Mouse (Mus musculus) layer of hippocampus, postnatal 25 days (tissue): ENCODE measurements around the gene Ubtd2. TPM values are rescaled to one million over a fixed set of nuclear protein-coding genes. Genes with fewer than 3 reads are reported as not detected.
"Not testable (repeated sequence)": the region's sequence is repeated elsewhere in the genome, so short reads cannot be mapped to it uniquely, and the experiment has no call there.

Experiments used
- DNase-seq, 2 experiments: peaks; one replicate each; pipeline ENCODE4 v3.0.0; 2022; ENCODE audit warnings: mixed read lengths in 2 of 2, low spot score in 1 of 2; ENCODE audit errors: extremely low spot score in 1 of 2
- total RNA-seq, 2 experiments: library from RNA; stranded (reverse); gene quantifications; 2 replicates each; pipeline ENCODE4 v1.2.3; 2021

Ubtd2 gene
- total RNA-seq, 2 experiments from 2014 or later, result 38.2 to 41.4 TPM

DNA sequence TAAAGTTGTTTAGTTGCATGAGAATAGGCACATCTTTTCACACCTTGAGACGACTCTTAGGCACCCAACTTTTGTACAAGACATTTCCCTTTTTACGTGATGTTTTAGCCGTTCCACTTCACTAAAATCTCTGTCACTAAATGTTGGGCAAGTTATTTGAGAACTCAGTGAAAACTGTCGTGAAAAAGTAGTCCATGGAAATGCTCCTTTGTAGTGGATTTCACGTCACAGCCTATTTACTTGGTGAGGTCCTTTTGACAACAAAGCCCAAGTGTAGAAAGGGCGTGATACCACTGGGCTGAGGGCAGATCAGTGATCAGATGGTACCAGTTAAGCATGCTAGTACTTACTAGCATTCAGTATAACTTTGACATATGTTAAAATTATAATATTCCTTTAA lies 1.2 kb downstream of the Ubtd2 start:
- DNase-seq, result no peak

DNA sequence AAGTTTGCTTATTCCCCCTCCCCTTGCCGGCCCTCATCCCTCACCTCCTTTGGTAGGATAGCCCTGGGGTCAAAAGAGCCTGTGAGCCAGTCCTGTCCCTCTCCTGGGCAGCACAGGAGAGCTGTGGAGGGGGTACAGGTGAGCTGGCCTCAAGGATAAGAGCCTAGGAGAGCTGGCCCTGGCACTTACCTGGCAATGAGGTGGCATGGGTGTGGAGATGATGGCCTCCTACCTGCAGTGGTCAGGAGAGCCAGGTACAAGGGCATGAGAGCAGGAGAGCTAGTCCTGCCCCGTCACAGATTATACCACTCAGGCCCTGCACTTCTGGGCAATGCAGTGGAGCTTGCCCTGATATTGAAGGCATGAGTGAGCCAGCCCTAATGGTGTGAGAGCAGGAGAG lies 9.1 kb downstream of the Ubtd2 start:
- no peak for DNase-seq

DNA sequence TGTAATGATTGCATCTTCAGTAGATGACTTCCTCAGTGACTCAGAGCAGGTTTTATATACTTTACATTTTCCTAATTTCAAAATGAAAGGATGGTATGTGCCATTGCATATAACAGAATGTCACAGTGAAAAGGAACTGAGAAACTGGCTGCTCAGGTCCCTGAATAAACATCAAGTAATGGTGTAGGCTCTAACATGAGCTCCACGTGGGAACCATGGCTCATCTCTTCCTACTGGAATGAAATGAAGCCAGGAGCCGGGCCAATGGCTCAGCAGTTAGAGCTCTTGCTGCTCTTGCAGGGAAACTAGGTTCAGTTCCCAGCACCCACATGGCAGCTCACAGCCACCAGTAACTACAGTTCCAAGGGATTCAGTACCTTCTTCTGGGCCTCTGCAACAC lies 16.8 kb downstream of the Ubtd2 start:
- no peak for DNase-seq

GRCm38 (mm10) chr11:32474725-32475124 lies 19.6 kb downstream of the Ubtd2 start:
- DNase-seq, result no peak

- DNase-seq, result no peak
These were observed 20.5 kb downstream of the Ubtd2 start for GRCm38 (mm10) chr11:32475487-32476236.

GRCm38 (mm10) chr11:32481525-32481924 lies 26.4 kb downstream of the Ubtd2 start:
- no peak for DNase-seq

GRCm38 (mm10) chr11:32485290-32485689 lies 30.1 kb downstream of the Ubtd2 start:
- DNase-seq, result no peak

GRCm38 (mm10) chr11:32486621-32487020 lies 31.5 kb downstream of the Ubtd2 start:
- no peak for DNase-seq

GRCm38 (mm10) chr11:32487501-32487900 lies 32.3 kb downstream of the Ubtd2 start:
- DNase-seq, result no peak

GRCm38 (mm10) chr11:32488344-32488743 lies 33.2 kb downstream of the Ubtd2 start:
- DNase-seq, result no peak

DNA sequence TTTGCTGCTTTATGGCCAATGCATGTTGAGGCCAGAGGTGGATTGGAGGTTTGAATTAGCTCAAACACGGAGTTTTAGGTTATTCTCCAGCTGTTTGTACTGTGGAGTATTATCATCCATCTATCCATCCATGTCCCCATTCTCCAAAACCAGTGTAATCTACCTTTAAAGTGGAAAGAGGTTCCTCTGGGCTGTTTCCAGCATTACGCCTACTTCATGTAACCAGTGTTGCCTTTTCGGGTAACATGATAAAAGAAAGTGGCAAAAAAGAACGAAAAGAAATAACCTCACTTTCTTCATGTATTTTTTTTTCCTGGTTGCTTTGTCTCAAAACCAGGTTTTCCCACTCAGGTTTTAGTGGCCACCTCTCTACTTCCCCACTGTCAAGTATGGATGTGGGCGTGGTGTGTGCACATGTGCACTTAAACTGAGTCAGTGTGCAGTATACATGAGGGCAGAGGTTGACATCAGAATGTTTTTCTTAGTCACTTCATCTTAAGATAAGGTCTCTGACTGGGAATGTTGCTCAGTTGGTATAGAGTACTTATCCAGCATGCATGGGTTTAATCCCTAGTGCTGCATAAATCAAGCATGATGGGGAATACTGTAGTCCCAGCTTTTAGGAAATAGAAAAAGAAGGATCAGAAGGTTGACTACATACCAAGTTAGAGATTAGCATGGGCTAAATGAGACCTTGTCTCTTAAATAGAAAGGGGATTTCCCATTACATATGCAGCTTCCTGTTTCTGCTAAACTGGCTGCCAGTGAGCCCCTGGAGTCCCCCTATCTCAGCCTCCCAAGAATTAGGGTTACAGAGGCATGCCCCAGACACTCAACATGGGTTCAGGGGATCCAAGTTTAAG lies 33.9 kb downstream of the Ubtd2 start:
- DNase-seq, result no peak

DNA sequence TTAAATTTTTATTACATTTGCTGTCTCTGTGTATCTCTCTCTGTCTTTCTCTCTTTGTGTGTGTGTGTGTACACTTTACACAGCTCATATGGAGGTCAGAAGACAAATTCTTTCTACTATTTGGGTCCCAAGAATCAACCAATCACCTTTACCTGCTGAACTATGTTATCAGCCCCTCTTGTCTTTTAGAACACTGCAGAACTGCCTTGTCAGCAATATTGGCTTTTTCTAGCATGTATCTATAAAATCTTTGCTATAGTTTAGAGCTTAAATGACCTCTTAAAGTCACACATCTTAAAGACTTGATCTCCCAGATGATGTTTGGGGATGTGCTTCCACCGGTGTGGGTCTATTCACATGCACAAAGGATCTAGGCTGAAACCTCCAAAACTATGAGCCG lies 35.9 kb downstream of the Ubtd2 start:
- DNase-seq, result no peak

DNA sequence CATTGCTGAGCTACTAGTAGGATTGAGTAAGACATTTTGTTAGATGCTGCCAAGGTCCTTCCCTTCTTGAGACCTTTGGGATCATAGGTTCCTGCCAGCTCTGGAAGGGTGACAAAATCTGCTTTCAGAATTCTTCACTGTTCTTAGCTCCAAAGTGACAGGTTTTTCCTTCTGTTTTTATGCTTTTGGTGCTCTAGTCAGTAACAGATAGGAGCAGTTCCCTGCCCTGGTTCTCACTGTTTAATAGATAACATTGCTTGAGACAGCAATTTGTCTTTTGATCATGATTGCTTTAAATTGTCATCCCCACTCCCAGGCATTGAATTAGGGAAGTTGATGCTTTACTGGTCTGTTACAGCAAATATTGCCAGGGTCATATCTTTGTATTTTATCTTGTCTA lies 38.1 kb downstream of the Ubtd2 start:
- no peak for DNase-seq

DNA sequence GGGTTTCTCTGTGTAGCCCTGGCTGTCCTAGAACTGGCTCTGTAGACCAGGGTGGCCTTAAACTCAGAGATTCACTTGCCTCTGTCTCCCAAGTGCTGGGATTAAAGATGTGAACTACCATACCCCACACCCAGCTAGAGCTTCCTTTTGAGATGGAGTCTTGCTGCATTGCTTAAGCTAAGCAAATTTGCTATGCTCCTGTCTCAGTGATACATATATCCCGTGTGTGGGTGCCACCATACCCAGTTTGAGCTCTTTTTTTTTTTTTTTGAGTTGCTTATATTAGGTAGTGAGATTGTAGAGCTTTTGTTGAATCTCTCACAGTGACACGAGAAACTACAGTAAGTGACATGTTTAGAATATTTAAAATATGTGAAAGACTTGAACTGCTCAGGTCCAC lies 40.1 kb downstream of the Ubtd2 start:
- no peak for DNase-seq

- DNase-seq, result peak in 1 of 2 experiments; percentile 46
These were observed 43.8 kb downstream of the Ubtd2 start for GRCm38 (mm10) chr11:32498757-32499535.

GRCm38 (mm10) chr11:32499931-32500330 lies 44.8 kb downstream of the Ubtd2 start:
- DNase-seq, result no peak

DNA sequence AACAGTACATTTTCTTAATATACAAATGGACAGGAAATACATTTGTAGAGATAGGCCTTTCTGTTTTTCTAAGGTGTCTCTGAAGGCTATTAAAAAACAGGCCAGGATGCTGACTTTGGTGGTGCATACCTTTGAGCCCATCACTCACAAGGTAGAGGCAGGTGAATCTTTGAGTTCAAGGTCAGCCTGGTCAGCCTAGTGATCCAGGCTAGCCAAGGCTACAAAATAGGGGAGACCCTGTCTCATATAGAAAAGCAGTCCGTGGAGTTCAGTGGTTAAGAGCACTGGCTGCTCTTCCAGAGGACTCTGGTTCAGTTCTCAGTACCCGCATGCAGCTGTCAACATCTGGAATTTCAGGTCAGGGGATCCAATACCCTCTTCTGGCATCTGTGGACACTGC lies 48.5 kb downstream of the Ubtd2 start:
- no peak for DNase-seq

- DNase-seq, result no peak
These were observed 50.0 kb downstream of the Ubtd2 start for GRCm38 (mm10) chr11:32505091-32505739.

DNA sequence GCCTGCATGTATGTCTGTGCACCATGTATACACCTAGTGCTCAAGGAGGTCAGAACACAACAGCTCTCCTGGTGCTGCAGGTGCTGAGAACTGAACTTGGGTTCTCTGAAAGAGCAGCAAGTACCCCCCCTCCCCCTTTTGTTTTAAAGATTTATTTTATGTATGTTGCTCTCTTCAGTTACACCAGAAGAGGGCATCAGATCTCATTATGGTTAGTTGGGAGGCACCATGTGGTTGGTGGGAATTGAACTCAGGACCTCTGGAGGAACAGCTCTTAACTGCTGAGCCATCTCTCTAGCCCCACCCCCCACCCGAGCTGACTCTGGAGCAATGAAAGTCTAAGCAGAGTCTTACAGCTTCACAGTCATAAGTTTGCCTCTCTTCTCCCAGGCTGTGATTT lies 55.8 kb downstream of the Ubtd2 start:
- DNase-seq, result no peak

DNA sequence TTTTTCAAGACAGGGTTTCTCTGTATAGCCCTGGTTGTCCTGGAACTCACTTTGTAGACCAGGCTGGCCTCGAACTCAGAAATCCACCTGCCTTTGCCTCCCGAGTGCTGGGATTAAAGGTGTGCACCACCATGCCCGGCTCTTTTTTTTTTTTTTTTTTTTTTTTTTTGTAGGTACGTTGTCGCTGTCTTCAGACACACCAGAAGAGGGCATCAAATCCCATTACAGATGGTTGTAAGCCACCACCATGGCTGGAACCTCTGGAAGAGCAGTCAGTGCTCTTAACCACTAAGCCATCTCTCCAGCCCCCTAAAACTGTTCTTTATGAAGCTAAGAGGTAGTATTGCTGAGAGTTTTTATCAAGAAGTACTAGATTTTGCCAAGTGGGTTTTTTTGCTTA lies 59.7 kb downstream of the Ubtd2 start:
- DNase-seq, result not testable (repeated sequence)
